Mouse (Mus musculus) large intestine, adult 2 months (tissue): ENCODE data around the gene Trmt44. TPM values are rescaled to one million over a fixed set of nuclear protein-coding genes. Genes with fewer than 3 reads are reported as not detected.

ENCODE experiments used
- DNase-seq: peaks from one replicate; pipeline ENCODE4 v3.0.0-alpha.2; 2012; ENCODE audit warnings: low read depth, low spot score
- WGBS: fragments of 180-500 bp; shearing (Covaris S2); methylation state at CpG from one replicate; pipeline ENCODE4 v1.1.7; 2018; 5-methylcytosine and 5-hydroxymethylcytosine counted together
- polyA plus RNA-seq: library from polyadenylated mRNA; depleted of rRNA; stranded (reverse); fragments of >200 nt; gene quantifications from 2 replicates; pipeline ENCODE4 v1.2.3, GENCODE M21; 2012; rRNA removed

The Trmt44 gene
- polyA plus RNA-seq = 3.9 and 5.3 TPM in 2 replicates

DNA sequence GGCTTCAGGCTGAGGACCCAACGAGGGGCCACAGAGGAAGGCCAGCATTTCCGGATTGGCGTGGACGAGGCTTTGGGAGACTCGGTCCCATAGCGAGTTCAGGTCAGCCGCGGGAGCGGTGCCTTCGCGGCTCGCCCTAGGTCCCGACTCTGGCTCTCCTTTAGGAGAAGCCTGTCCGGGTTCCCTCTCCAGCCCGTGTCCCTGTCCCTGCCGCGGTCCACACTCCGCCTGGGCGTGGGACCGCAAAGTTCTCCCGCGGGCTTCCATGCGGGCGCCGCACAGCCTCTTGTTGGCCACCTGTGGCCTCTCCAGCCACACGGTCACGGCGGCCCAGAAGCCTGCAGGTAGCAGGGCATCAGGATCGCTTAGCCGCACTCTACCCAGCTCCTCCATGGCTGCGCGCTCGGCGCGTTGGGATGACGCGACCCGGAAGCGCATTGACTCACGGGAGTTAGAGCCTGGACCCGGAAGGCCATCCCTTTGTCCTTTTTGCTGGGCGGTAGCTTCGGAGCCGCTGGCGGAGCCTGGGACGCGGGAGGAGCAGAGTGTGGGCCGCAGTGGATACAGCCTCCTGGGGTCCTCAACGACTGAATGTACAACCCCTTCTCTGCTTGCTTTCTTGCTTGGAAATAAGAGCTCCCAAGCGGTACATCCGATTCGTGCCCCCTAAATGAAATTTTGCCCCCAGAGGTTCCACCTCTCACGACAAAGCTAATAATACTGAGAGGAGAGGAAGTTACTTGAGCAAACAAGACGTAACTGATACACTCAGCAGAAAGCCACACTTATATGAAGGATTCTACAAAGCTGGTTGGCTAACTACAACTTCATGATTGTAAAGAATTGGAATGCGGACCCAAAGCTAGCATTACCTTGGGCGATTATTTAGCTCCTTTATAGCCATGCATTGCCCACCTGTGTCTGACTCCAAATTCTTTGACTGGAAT lies at the start of gene Trmt44:
Gene Trmt44, minus strand, starts transcription at position 418 of the 947 bp plus-strand sequence.
- DNase-seq = peak; percentile 76
- 3% methylated on average over 56 of the region's 56 CpGs for WGBS

DNA sequence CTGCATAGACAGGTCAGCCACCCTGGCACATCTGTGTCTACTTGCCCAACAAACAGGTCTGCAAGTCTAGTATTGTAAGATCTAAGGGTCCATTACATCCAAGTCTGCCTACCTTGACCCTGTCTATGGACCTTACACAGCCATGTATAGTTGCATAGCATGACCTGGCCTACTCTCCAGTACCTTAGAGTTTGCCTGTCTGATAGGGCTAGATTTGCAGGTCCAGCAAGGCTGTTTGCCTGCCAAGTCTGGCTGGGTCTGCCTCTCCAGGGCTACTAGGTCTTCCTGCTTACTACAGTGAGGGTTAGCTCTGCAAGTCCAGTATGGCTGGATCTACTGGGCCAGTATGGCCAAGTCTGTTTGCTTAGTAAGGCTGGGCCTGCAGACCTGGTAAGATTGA lies 49.0 kb upstream of the Trmt44 start:
- no peak for DNase-seq

- WGBS = 35% methylated on average over 4 of the region's 4 CpGs
Observed at GRCm38 (mm10) chr5:35621114-35621513, 46.2 kb upstream of the Trmt44 start.

GRCm38 (mm10) chr5:35616943-35617342 lies 42.1 kb upstream of the Trmt44 start:
- no peak for DNase-seq
- 63% methylated on average over 5 of the region's 5 CpGs for WGBS

More at GRCm38 (mm10) chr5:35621114-35621513, 46.2 kb upstream of the Trmt44 start:
- DNase-seq = no peak

- WGBS = 91% methylated on average over 8 of the region's 8 CpGs
- DNase-seq = no peak
Observed at GRCm38 (mm10) chr5:35612722-35613121, 37.9 kb upstream of the Trmt44 start.

- no peak for DNase-seq
- WGBS = 83% methylated on average over 11 of the region's 11 CpGs
Observed at GRCm38 (mm10) chr5:35611900-35612299, 37.0 kb upstream of the Trmt44 start.

- WGBS = 79% methylated on average over 9 of the region's 9 CpGs
Observed at GRCm38 (mm10) chr5:35611170-35611569, 36.3 kb upstream of the Trmt44 start.

DNA sequence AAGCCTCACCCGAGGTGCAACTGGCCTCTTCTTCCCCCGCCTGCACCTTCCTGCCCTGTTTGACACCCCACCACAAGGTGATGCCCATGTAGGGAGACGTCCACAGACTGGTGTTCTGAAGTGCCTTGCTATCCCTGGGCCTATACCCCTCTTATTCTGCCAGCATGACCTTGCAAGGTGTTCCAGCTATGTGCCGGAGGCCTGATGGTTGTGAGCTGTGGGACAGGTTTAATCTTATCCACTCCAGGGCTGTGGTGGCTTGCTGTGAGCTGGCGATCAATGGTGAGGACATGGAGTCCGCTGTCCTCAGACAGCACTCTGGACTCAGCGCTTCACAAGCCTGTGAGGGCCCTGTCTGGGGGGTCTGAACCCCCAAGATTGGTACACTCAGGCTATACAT lies 35.5 kb upstream of the Trmt44 start:
- WGBS = 94% methylated on average over 7 of the region's 7 CpGs

More at GRCm38 (mm10) chr5:35611170-35611569, 36.3 kb upstream of the Trmt44 start:
- DNase-seq = no peak

GRCm38 (mm10) chr5:35609971-35610370 lies 35.1 kb upstream of the Trmt44 start:
- no peak for DNase-seq
- 74% methylated on average over 2 of the region's 2 CpGs for WGBS

More for the DNA sequence above, 35.5 kb upstream of the Trmt44 start:
- DNase-seq = no peak

DNA sequence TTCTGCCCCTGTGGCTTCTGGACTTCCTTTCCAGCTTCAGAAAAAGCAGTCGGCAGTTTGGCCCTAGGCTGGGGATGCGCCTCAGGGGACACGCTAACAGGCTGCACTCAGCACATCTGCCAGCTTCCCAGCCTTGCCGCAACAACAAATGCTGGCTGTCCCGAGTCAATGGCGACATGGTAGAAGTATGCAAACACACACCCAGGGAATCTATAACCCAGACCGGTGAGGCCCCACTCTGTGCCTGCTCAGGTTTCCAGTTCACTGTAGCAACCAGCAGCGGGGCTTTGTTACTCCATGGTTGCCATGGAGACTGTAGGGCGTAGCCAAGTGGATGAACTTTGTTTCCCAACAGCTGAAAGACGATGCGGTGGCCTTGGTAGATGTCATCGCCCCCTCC lies 34.5 kb upstream of the Trmt44 start:
- WGBS = 25% methylated on average over 12 of the region's 12 CpGs
- no peak for DNase-seq

- WGBS = 90% methylated on average over 5 of the region's 5 CpGs
Observed at GRCm38 (mm10) chr5:35608559-35608958, 33.7 kb upstream of the Trmt44 start.

DNA sequence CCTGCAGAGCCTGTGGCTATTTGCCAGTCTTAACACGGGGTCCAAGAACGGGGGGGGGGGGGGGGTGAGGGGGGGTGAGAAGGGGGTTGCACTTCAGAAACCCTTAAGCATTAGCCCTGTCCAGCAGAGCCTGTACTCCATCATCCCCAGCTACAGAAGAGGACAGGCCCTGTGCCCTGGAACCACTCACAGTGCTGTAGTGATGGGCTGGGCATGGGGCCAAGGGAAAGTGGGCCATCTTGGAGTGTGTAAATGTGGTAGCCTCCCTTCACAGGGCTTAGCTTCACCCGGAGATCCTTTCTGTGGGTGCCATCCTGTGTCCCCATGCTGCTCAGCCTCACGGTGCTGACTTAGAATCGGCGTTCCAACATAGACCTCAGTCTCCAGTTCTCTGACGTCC lies 32.9 kb upstream of the Trmt44 start:
- DNase-seq = no peak
- 75% methylated on average over 7 of the region's 7 CpGs for WGBS

More at GRCm38 (mm10) chr5:35608559-35608958, 33.7 kb upstream of the Trmt44 start:
- DNase-seq = no peak

DNA sequence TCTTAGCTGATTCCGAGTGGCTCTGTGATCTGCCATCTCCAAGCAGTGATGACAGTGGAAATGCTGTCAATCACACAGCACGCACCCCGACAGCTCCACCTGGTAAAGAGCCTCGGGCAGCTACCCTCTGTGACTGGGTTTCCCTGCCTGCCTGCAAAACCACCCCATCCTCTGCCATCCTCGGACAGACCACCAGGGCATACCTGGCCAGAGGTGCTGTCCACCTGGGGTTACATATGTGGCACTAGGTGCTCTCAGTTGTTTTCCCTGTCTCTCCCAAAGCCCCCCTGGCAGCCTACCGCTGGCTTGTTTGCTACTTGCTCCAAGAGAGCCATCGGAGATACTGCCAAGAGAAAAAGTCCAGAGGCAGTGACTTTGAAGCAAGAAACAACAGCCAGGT lies 31.9 kb upstream of the Trmt44 start:
- WGBS = 93% methylated on average over 7 of the region's 7 CpGs
- DNase-seq = no peak

DNA sequence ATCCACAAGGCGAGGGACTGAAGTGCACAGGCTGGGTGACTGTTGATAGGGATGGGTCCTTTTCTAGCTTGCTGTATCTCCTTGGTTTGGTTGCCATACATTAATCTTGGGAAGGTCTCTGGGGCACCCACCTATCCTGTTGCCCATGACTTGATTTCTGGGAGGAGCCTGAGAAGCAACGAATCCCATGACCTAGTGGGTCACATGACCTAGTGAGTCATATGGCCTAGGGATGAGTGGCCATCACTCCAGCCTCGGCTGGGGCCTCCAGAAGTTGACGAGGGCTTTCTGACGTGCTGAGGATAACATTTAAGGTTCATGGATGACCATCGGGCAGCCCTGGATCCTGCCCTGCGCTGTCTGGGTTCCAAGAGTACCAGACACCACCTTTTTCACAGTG lies 30.5 kb upstream of the Trmt44 start:
- DNase-seq = no peak
- WGBS = 74% methylated on average over 7 of the region's 7 CpGs

- 85% methylated on average over 8 of the region's 8 CpGs for WGBS
- no peak for DNase-seq
Observed at GRCm38 (mm10) chr5:35601526-35601925, 26.7 kb upstream of the Trmt44 start.

GRCm38 (mm10) chr5:35600233-35600632 lies 25.4 kb upstream of the Trmt44 start:
- WGBS = 90% methylated on average over 11 of the region's 11 CpGs
- DNase-seq = no peak

GRCm38 (mm10) chr5:35596169-35597160 lies 21.6 kb upstream of the Trmt44 start:
- no peak for DNase-seq
- WGBS = 80% methylated on average over 18 of the region's 18 CpGs

GRCm38 (mm10) chr5:35595706-35596105 lies 20.8 kb upstream of the Trmt44 start:
- peak; percentile 31 for DNase-seq
- 24% methylated on average over 4 of the region's 4 CpGs for WGBS

- 98% methylated on average over 4 of the region's 4 CpGs for WGBS
Observed at GRCm38 (mm10) chr5:35594768-35595167, 19.9 kb upstream of the Trmt44 start.

GRCm38 (mm10) chr5:35593272-35593671 lies 18.4 kb upstream of the Trmt44 start:
- WGBS = 85% methylated on average over 6 of the region's 6 CpGs
- DNase-seq = no peak

More at GRCm38 (mm10) chr5:35594768-35595167, 19.9 kb upstream of the Trmt44 start:
- DNase-seq = no peak
